Mouse (Mus musculus) brain, embryonic 14.5 days (tissue): ENCODE measurements at regions not wholly inside any gene's neighbourhood (a gene's known extent, or its start where the extent isn't known, plus 50 kb on each side); places are given as distances from the start of the nearest gene placed in this dataset.

Experiments
- CTCF ChIP-seq: fragments of 200-500 bp; IDR thresholded peaks from 2 replicates; pipeline ENCODE4 v1.5.1; 2012; ENCODE audit warnings: inconsistent platforms, mild to moderate bottlenecking, moderate library complexity, borderline replicate concordance; ENCODE audit not compliant: insufficient read depth, insufficient read length; ENCODE audit errors: extremely low read depth
- POLR2A ChIP-seq: fragments of 200-500 bp; IDR thresholded peaks from 2 replicates; pipeline ENCODE4 v1.6.1; 2012; ENCODE audit warnings: mild to moderate bottlenecking, inconsistent platforms, borderline replicate concordance; ENCODE audit not compliant: poor library complexity, insufficient read depth, insufficient read length, severe bottlenecking; ENCODE audit errors: extremely low read depth

GRCm38 (mm10) chr4:93496871-93497270 lies 161.6 kb upstream of the Tusc1 start:
- TF ChIP-seq POLR2A (no peak), CTCF (no peak)
